Mouse (Mus musculus): Measurements from ENCODE around the gene Fgfr2. TPM values are rescaled to one million over a fixed set of nuclear protein-coding genes. Genes with fewer than 3 reads are reported as not detected.
A peak's percentile ranks its signal among the peaks of the same experiment; 100 is the strongest.

Gene Fgfr2
- polyA plus RNA-seq, 1 experiment from 2014 or later = 92.5 TPM

GRCm38 (mm10) chr7:133094161-133094560 is 29.0 kb downstream of the Fgfr2 start:
- no peak overlapping the region for H3K27ac ChIP-seq
- H3K36me3 ChIP-seq = peaks cover 55% of the 10 kb centered on the region
- peaks cover 43% of the 10 kb centered on the region for H3K4me1 ChIP-seq (replicated peaks)
- H3K9me3 ChIP-seq = no peaks in the 10 kb centered on the region
- no peaks in the 10 kb centered on the region for H3K27me3 ChIP-seq (ENCODE audit: insufficient read depth, poor library complexity, severe bottlenecking)
- 80% methylated on average over 3 of the region's 3 CpGs for WGBS
- H3K4me3 ChIP-seq = no peak overlapping the region
- no peak for DNase-seq (ENCODE audit: low spot score)

DNA sequence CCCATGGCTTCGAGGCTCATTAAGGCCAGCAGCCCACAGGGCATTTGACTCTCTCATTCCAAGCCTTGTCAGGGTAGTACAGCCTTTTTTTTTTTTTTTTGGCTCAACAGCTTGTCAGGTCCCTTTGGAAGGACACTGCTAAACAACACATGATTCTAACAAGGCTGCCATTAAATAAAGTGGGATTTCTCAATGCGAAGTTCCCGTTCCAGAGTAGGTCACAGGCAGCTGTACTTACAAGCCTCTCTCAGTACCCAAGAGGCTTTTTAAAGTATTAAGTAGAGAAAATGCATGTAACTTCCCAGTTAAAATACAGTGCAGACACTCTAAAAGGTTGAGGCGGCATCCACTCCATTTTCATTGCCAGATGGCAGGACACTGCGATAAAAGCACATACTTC is 29.4 kb downstream of the Fgfr2 start:
- WGBS = 90% methylated on average over 5 of the region's 5 CpGs
- no peaks in the 10 kb centered on the region for H3K27me3 ChIP-seq (ENCODE audit: insufficient read depth, poor library complexity, severe bottlenecking)
- peaks cover 43% of the 10 kb centered on the region for H3K4me1 ChIP-seq (replicated peaks)
- DNase-seq (ENCODE audit: low spot score) = no peak
- H3K36me3 ChIP-seq = peaks cover 53% of the 10 kb centered on the region
- H3K4me3 ChIP-seq = no peak overlapping the region
- H3K9me3 ChIP-seq = no peaks in the 10 kb centered on the region
- no peak overlapping the region for H3K27ac ChIP-seq

DNA sequence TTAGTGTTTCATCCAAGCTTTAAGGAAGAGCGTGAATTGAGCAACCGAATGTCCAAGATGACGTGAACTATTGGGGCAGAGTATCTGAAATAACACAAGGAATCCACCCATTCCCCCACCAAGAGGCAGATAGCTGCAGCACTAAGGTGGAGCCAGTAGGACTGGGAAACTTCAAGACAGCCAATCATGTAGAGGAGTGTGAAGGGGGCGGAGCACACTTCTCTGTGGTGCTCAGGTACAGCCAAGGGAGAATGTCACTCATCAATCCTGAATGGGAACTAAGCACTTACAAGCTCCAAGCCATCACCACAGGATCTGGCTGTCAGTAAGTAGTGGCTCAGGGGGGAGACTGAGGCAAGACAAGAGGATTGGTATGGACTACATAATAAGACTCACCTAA is 32.5 kb downstream of the Fgfr2 start:
- 88% methylated on average over 4 of the region's 4 CpGs for WGBS
- Histone ChIP-seq H3K9me3 (no peaks in the 10 kb centered on the region), H3K27me3 (ENCODE audit: insufficient read depth, poor library complexity, severe bottlenecking) (no peaks in the 10 kb centered on the region), H3K4me3 (no peak overlapping the region), H3K36me3 (peaks cover 33% of the 10 kb centered on the region), H3K27ac (no peak overlapping the region), H3K4me1 (replicated peaks) (peaks cover 29% of the 10 kb centered on the region)
- DNase-seq (ENCODE audit: low spot score) = no peak

DNA sequence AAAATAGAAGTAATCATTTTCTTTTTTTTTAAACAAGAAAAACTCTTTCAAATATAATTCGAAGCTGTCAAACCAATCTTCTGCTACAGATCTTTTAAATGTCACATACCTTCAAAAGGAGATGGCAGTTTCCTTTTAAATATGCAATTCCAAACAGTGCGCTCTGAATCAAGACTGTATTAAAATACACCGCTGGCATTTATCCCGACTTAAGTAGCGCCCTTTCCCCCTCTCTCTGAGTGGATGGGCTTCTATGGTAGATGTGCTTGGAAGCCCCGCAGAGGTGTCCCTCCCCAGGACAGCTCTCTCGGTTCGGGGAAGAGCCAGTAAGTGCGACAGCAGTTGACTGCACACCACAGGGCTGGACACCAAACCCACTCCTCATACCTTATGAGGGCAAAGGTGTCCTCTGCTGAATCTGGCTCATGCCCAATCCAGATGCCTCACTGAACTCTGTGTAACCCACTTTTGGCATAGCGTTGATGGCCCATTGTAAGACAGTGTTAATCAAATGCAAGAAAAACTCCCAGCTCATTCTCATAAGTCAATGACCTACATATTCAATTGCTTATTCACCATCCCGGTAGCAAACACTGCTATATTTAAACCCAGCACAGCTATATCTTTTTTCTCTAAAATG is 33.4 kb downstream of the Fgfr2 start:
- H3K4me1 ChIP-seq (replicated peaks) = peaks cover 32% of the 10 kb centered on the region
- DNase-seq (ENCODE audit: low spot score) = no peak
- H3K36me3 ChIP-seq = peaks cover 38% of the 10 kb centered on the region
- 86% methylated on average over 11 of the region's 11 CpGs for WGBS
- H3K27ac ChIP-seq = no peak overlapping the region
- no peaks in the 10 kb centered on the region for H3K27me3 ChIP-seq (ENCODE audit: insufficient read depth, poor library complexity, severe bottlenecking)
- H3K9me3 ChIP-seq = no peaks in the 10 kb centered on the region
- H3K4me3 ChIP-seq = no peak overlapping the region

- Histone ChIP-seq H3K4me1 (replicated peaks) (peaks cover 41% of the 10 kb centered on the region), H3K27me3 (ENCODE audit: insufficient read depth, poor library complexity, severe bottlenecking) (no peaks in the 10 kb centered on the region), H3K27ac (no peak overlapping the region; the same call in 1 of the 2 replicates), H3K4me3 (no peak overlapping the region), H3K36me3 (peaks cover 39% of the 10 kb centered on the region), H3K9me3 (no peaks in the 10 kb centered on the region)
- WGBS = 63% methylated on average over 11 of the region's 11 CpGs
- no peak for DNase-seq (ENCODE audit: low spot score)
Observed at GRCm38 (mm10) chr7:133088830-133089261, 34.3 kb downstream of the Fgfr2 start.

GRCm38 (mm10) chr7:133088411-133088810 is 34.7 kb downstream of the Fgfr2 start:
- Histone ChIP-seq H3K27me3 (ENCODE audit: insufficient read depth, poor library complexity, severe bottlenecking) (no peaks in the 10 kb centered on the region), H3K4me1 (replicated peaks) (peaks cover 42% of the 10 kb centered on the region), H3K36me3 (peaks cover 37% of the 10 kb centered on the region), H3K4me3 (no peak overlapping the region), H3K9me3 (no peaks in the 10 kb centered on the region), H3K27ac (no peak overlapping the region)
- no peak for DNase-seq (ENCODE audit: low spot score)
- 82% methylated on average over 4 of the region's 4 CpGs for WGBS

DNA sequence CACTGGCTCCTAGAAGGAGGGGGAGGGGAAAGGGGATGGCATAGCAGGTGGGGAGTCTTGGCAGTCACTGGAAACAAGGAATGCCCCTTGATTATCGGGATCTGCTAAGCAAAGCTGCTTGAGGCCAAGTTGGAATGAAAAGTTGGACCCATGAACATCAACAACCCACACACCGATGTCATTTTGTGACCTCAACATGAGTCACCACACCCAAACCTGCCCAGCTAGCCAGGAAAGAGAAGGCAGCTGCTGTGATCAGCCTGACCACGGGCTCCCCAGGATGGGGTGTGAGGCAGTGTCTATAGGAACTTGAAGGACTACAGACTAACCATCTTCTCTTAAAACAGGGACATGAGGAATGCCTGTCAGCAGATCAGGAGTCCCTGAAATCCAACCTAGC is 37.7 kb downstream of the Fgfr2 start:
- no peak overlapping the region for H3K4me3 ChIP-seq
- WGBS = 97% methylated on average over 3 of the region's 3 CpGs
- DNase-seq (ENCODE audit: low spot score) = no peak

GRCm38 (mm10) chr7:133083936-133084614 is 39.1 kb downstream of the Fgfr2 start:
- Histone ChIP-seq H3K36me3 (peaks cover 46% of the 10 kb centered on the region), H3K4me1 (replicated peaks) (peaks cover 29% of the 10 kb centered on the region)
- WGBS = 88% methylated on average over 13 of the region's 13 CpGs

More for the DNA sequence above, 37.7 kb downstream of the Fgfr2 start:
- H3K4me1 ChIP-seq (replicated peaks) = peaks cover 38% of the 10 kb centered on the region
- H3K27ac ChIP-seq = no peak overlapping the region
- no peaks in the 10 kb centered on the region for H3K9me3 ChIP-seq
- no peaks in the 10 kb centered on the region for H3K27me3 ChIP-seq (ENCODE audit: insufficient read depth, poor library complexity, severe bottlenecking)
- peaks cover 32% of the 10 kb centered on the region for H3K36me3 ChIP-seq

DNA sequence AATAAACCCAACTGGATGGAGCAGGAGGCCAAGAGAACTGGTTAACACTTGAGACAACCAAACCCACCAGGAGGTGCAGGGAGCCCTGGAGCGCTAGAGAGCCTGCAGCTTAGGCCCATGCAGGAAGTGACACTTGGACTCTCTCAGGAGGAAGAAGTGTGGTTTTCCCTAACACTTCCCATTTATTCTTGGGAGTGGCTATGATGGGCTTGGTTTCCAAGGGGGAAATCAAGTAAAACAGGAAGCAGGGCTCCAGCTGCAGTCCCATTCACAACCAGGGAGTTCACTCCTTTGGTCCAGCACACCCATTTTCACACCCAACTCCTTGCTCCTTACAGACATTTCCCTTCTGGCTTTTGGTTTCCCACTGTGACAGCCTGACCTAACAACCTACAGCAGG is 44.2 kb downstream of the Fgfr2 start:
- H3K27ac ChIP-seq = no peak overlapping the region
- DNase-seq (ENCODE audit: low spot score) = no peak
- peaks cover 35% of the 10 kb centered on the region for H3K4me1 ChIP-seq (replicated peaks)
- 95% methylated on average over 1 of the region's 1 CpGs for WGBS
- no peaks in the 10 kb centered on the region for H3K9me3 ChIP-seq
- H3K27me3 ChIP-seq (ENCODE audit: insufficient read depth, poor library complexity, severe bottlenecking) = no peaks in the 10 kb centered on the region
- H3K36me3 ChIP-seq = peaks cover 69% of the 10 kb centered on the region
- H3K4me3 ChIP-seq = no peak overlapping the region

More at GRCm38 (mm10) chr7:133083936-133084614, 39.1 kb downstream of the Fgfr2 start:
- Histone ChIP-seq H3K9me3 (no peaks in the 10 kb centered on the region), H3K27ac (no peak overlapping the region; the same call in 1 of the 2 replicates), H3K4me3 (no peak overlapping the region), H3K27me3 (ENCODE audit: insufficient read depth, poor library complexity, severe bottlenecking) (no peaks in the 10 kb centered on the region)
- DNase-seq (ENCODE audit: low spot score) = no peak

DNA sequence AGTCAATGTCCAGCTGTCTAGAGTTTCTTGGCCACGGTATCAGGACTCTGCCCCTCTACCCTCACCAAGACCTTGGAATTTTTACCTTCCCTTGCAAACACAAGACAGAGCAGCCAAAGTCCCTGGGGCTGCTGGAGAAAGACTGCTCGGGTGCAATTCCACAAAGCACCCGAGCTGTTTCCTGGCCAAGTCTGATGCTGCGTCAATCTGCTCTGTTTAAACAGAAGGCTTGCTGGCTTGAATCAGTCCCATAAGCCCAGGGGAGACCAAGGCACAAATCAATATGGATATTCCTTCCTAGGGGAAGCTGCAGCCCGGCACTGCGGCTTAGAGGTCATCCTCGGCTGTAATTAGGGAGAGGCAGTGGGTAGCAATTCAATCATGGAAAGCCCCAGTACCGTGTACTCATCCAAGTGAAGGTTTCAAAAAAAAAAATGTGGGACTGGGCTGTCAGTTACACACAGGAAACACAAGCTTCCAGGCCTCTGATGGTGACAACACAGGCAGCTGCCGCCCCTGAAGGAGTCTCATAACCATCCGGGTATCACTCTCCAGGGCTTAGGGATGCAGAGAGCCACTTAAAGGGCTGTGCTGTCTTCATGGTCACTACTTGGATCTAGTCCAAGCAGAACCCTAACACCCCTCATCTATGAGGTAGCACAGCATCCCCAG is 48.6 kb downstream of the Fgfr2 start:
- Histone ChIP-seq H3K4me1 (replicated peaks) (peaks cover 68% of the 10 kb centered on the region), H3K9me3 (no peaks in the 10 kb centered on the region), H3K27me3 (ENCODE audit: insufficient read depth, poor library complexity, severe bottlenecking) (no peaks in the 10 kb centered on the region), H3K4me3 (no peak overlapping the region), H3K27ac (peak overlapping the region; percentile 74), H3K36me3 (peaks cover 59% of the 10 kb centered on the region)
- WGBS = 68% methylated on average over 10 of the region's 10 CpGs
- no peak for DNase-seq (ENCODE audit: low spot score)

DNA sequence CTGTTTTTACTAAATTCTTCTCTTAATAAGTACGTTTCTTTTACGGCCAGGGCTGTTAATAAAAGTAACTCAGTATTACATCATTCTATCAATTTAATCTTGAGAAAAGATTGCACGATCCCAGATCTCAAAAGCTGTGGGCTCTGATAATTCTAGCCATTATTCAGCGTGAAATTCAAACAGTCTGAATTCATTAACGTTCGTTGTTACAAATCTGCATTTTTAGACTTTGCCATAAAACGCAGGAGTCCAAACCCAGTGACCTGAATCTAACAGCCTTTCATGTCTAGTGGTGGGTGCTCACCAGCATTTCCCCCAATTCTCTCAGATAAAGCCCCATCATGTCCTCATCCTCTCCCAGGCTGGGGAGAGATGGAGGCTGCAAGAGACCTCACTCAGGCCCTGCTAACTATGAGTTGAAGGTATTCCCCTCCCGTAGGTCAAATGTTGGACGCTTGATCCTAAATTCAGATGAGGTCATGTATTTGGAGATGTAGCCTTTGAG is 50.0 kb downstream of the Fgfr2 start:
- 51% methylated on average over 9 of the region's 9 CpGs for WGBS
- H3K4me3 ChIP-seq = no peak overlapping the region
- no peaks in the 10 kb centered on the region for H3K27me3 ChIP-seq (ENCODE audit: insufficient read depth, poor library complexity, severe bottlenecking)
- H3K27ac ChIP-seq = peak overlapping the region; percentile 80
- no peak for DNase-seq (ENCODE audit: low spot score)
- H3K9me3 ChIP-seq = no peaks in the 10 kb centered on the region
- H3K36me3 ChIP-seq = peaks cover 59% of the 10 kb centered on the region
- H3K4me1 ChIP-seq (replicated peaks) = peaks cover 74% of the 10 kb centered on the region

DNA sequence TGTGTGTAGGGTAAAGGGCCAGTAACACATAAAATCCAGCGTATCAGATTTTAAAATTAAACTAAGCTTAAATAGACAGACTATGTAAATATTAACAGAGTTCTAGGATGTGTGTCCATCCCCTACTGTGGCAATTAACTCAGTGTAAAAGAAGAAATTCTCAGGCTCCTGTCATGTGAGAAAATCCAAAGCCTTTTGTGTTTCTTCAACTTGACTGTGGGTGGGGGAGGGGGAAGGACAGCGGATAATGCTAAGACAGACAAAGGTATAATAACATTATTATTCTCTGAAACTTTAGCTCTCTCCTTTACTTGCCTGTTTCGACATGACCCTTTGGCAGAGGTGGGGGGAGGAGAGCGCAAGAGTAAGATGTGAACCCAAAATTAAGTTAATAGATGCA is 50.6 kb downstream of the Fgfr2 start:
- WGBS = 37% methylated on average over 4 of the region's 4 CpGs
- Histone ChIP-seq H3K27me3 (ENCODE audit: insufficient read depth, poor library complexity, severe bottlenecking) (no peaks in the 10 kb centered on the region), H3K36me3 (peaks cover 62% of the 10 kb centered on the region), H3K4me3 (no peak overlapping the region), H3K9me3 (no peaks in the 10 kb centered on the region), H3K4me1 (replicated peaks) (peaks cover 77% of the 10 kb centered on the region), H3K27ac (peak overlapping the region; percentile 80)
- DNase-seq (ENCODE audit: low spot score) = no peak

Data from hindbrain, embryonic 10.5 days (tissue).